Mouse (Mus musculus) 3T3-L1 (cell line): ENCODE measurements around the gene Pmepa1.

ENCODE experiments used
- DNase-seq: peaks from one replicate; pipeline ENCODE4 v3.0.0-alpha.2; 2015; ENCODE audit warnings: low read depth, low spot score

Gene Pmepa1

GRCm38 (mm10) chr2:173255810-173256551 is 20.4 kb downstream of the Pmepa1 start:
- no peak for DNase-seq

- DNase-seq: no peak
Measured at GRCm38 (mm10) chr2:173253761-173254662, 22.3 kb downstream of the Pmepa1 start.

GRCm38 (mm10) chr2:173251675-173252074 is 24.7 kb downstream of the Pmepa1 start:
- no peak for DNase-seq

GRCm38 (mm10) chr2:173251133-173251532 is 25.2 kb downstream of the Pmepa1 start:
- no peak for DNase-seq

GRCm38 (mm10) chr2:173250411-173250810 is 25.9 kb downstream of the Pmepa1 start:
- peak; percentile 20 for DNase-seq

- DNase-seq: peak; percentile 79
Measured at GRCm38 (mm10) chr2:173249965-173250364, 26.4 kb downstream of the Pmepa1 start.

GRCm38 (mm10) chr2:173249386-173249785 is 26.9 kb downstream of the Pmepa1 start:
- no peak for DNase-seq

- DNase-seq: no peak
Measured at GRCm38 (mm10) chr2:173248822-173249221, 27.5 kb downstream of the Pmepa1 start.

GRCm38 (mm10) chr2:173247911-173248310 is 28.4 kb downstream of the Pmepa1 start:
- no peak for DNase-seq

GRCm38 (mm10) chr2:173247197-173247596 is 29.1 kb downstream of the Pmepa1 start:
- DNase-seq: no peak

- DNase-seq: no peak
Measured at GRCm38 (mm10) chr2:173246688-173247087, 29.6 kb downstream of the Pmepa1 start.

- no peak for DNase-seq
Measured at GRCm38 (mm10) chr2:173245258-173245657, 31.1 kb downstream of the Pmepa1 start.

GRCm38 (mm10) chr2:173244108-173244507 is 32.2 kb downstream of the Pmepa1 start:
- DNase-seq: no peak

GRCm38 (mm10) chr2:173243616-173244015 is 32.7 kb downstream of the Pmepa1 start:
- DNase-seq: no peak

GRCm38 (mm10) chr2:173242874-173243273 is 33.5 kb downstream of the Pmepa1 start:
- no peak for DNase-seq

GRCm38 (mm10) chr2:173240738-173241137 is 35.6 kb downstream of the Pmepa1 start:
- no peak for DNase-seq

GRCm38 (mm10) chr2:173238522-173238921 is 37.8 kb downstream of the Pmepa1 start:
- no peak for DNase-seq

- DNase-seq: no peak
Measured at GRCm38 (mm10) chr2:173235435-173236332, 40.6 kb downstream of the Pmepa1 start.

GRCm38 (mm10) chr2:173232766-173233099 is 43.6 kb downstream of the Pmepa1 start:
- DNase-seq: no peak

- DNase-seq: no peak
Measured at GRCm38 (mm10) chr2:173232065-173232765, 44.1 kb downstream of the Pmepa1 start.

GRCm38 (mm10) chr2:173229578-173230224 is 46.6 kb downstream of the Pmepa1 start:
- peak; percentile 92 for DNase-seq
